Mouse (Mus musculus): ENCODE measurements at regions not wholly inside any gene's neighbourhood (a gene's known extent, or its start where the extent isn't known, plus 50 kb on each side); places are given as distances from the start of the nearest gene placed in this dataset.

GRCm38 (mm10) chr10:12146942-12147537 lies 722.1 kb downstream of the Utrn start:
- in situ Hi-C loops (cut with MboI; ENCODE audit: low pct_ligation_motif_present, low pct_unique_long_range_greater_than_20kb, low sequenced_read_pairs) (no loop called here), dilution Hi-C loops (cut with MboI; ENCODE audit: extremely low pct_ligation_motif_present, extremely low pct_unique_long_range_greater_than_20kb, low sequenced_read_pairs) (no loop called here)
- no peaks in the 10 kb centered on the region for H3K9me3 ChIP-seq (replicated peaks; ENCODE audit: low read length)
- TF ChIP-seq JUND (conservative IDR thresholded peaks at IDR 0.05; ENCODE audit: low read depth, low read length), result no peak
- no peak for TF ChIP-seq ELF1 (IDR thresholded peaks at IDR 0.05; ENCODE audit: low read depth, low read length)
- TF ChIP-seq PAX5 (IDR thresholded peaks at IDR 0.05; ENCODE audit: low read length), result no peak
- no peak for TF ChIP-seq ZC3H11A (IDR thresholded peaks at IDR 0.05; ENCODE audit: low read depth, low read length)
- no peak for TF ChIP-seq RAD21 (IDR thresholded peaks at IDR 0.05; ENCODE audit: low read depth, low read length)
- TF ChIP-seq MEF2A (IDR thresholded peaks at IDR 0.05; ENCODE audit: borderline replicate concordance, low read depth, low read length), result no peak
- TF ChIP-seq RCOR1 (conservative IDR thresholded peaks at IDR 0.05; ENCODE audit: low read depth, low read length), result no peak
- no peak for TF ChIP-seq SMC3 (IDR thresholded peaks at IDR 0.05; ENCODE audit: low read depth, low read length)
- TF ChIP-seq MYC (IDR thresholded peaks at IDR 0.05; ENCODE audit: low read depth, low read length), result no peak
- no peak for TF ChIP-seq ETS1 (conservative IDR thresholded peaks at IDR 0.05; ENCODE audit: low read depth, low read length)
- no peak for TF ChIP-seq JUN (IDR thresholded peaks at IDR 0.05; ENCODE audit: insufficient read depth, low read depth, low read length)
- TF ChIP-seq GABPA (IDR thresholded peaks at IDR 0.05; ENCODE audit: insufficient replicate concordance, low read depth, low read length), result no peak
- no peak for TF ChIP-seq TBP (conservative IDR thresholded peaks at IDR 0.05; ENCODE audit: low read depth, low read length)
- H3K4me3 ChIP-seq (replicated peaks in 1 of 3; ENCODE audit: low read depth in 2 of 3, low read length in 2 of 3, poor library complexity in 1 of 3), result no peak overlapping the region
- no peaks in the 10 kb centered on the region for H3K36me3 ChIP-seq (replicated peaks in 1 of 2; ENCODE audit: control insufficient read depth in 1 of 2, insufficient read depth in 1 of 2, low read length in 1 of 2)
- no peak for DNase-seq (ENCODE audit: extremely low read depth)
- H3K79me2 ChIP-seq (replicated peaks; ENCODE audit: control insufficient read depth, extremely low read depth, insufficient read depth, poor library complexity, severe bottlenecking), result no peaks in the 10 kb centered on the region
- H3K27me3 ChIP-seq (replicated peaks), result no peaks in the 10 kb centered on the region
- H3K9ac ChIP-seq (ENCODE audit: insufficient read depth, low read depth), result no peak overlapping the region
- no peak overlapping the region for H3K4me2 ChIP-seq (ENCODE audit: insufficient read depth, low read depth, poor library complexity, severe bottlenecking)
- no peak overlapping the region for H3K27ac ChIP-seq (ENCODE audit: insufficient read depth, low read depth)
- no peaks in the 10 kb centered on the region for H3K4me1 ChIP-seq (ENCODE audit: control insufficient read depth in 1 of 2, insufficient read depth in 2 of 2)

- Histone ChIP-seq H3K27ac (ENCODE audit: insufficient read depth, low read depth) (no peak overlapping the region), H3K4me1 (ENCODE audit: control insufficient read depth in 1 of 2, insufficient read depth in 2 of 2) (no peaks in the 10 kb centered on the region), H3K9me3 (replicated peaks; ENCODE audit: low read length) (no peaks in the 10 kb centered on the region), H3K36me3 (replicated peaks in 1 of 2; ENCODE audit: control insufficient read depth in 1 of 2, insufficient read depth in 1 of 2, low read length in 1 of 2) (no peaks in the 10 kb centered on the region), H3K79me2 (replicated peaks; ENCODE audit: control insufficient read depth, extremely low read depth, insufficient read depth, poor library complexity, severe bottlenecking) (no peaks in the 10 kb centered on the region), H3K4me3 (replicated peaks in 1 of 3; ENCODE audit: low read depth in 2 of 3, low read length in 2 of 3, poor library complexity in 1 of 3) (no peak overlapping the region), H3K4me2 (ENCODE audit: insufficient read depth, low read depth, poor library complexity, severe bottlenecking) (no peak overlapping the region), H3K27me3 (replicated peaks) (no peaks in the 10 kb centered on the region), H3K9ac (ENCODE audit: insufficient read depth, low read depth) (no peak overlapping the region)
- TF ChIP-seq MYC (IDR thresholded peaks at IDR 0.05; ENCODE audit: low read depth, low read length), result no peak
- no peak for TF ChIP-seq ZNF384 (IDR thresholded peaks at IDR 0.05; ENCODE audit: low read depth, low read length)
- TF ChIP-seq BHLHE40 (IDR thresholded peaks at IDR 0.05; ENCODE audit: low read depth, low read length), result no peak
- TF ChIP-seq TCF12 (IDR thresholded peaks at IDR 0.05; ENCODE audit: low read depth, low read length), result no peak
- no peak for TF ChIP-seq KAT2A (IDR thresholded peaks at IDR 0.05; ENCODE audit: insufficient replicate concordance, low read length)
- TF ChIP-seq ZKSCAN1 (IDR thresholded peaks at IDR 0.05; ENCODE audit: borderline replicate concordance, low read depth, low read length), result no peak
- TF ChIP-seq MAX (IDR thresholded peaks at IDR 0.05; ENCODE audit: low read length), result no peak
- TF ChIP-seq ZC3H11A (IDR thresholded peaks at IDR 0.05; ENCODE audit: low read depth, low read length), result no peak
- TF ChIP-seq NRF1 (IDR thresholded peaks at IDR 0.05; ENCODE audit: low read depth, low read length), result no peak
- TF ChIP-seq MEF2A (IDR thresholded peaks at IDR 0.05; ENCODE audit: borderline replicate concordance, low read depth, low read length), result no peak
- no peak for TF ChIP-seq MAZ (IDR thresholded peaks at IDR 0.05; ENCODE audit: low read depth, low read length)
- dilution Hi-C loops (cut with MboI; ENCODE audit: extremely low pct_ligation_motif_present, extremely low pct_unique_long_range_greater_than_20kb, low sequenced_read_pairs), result no loop called here
- in situ Hi-C loops (cut with MboI; ENCODE audit: low pct_ligation_motif_present, low pct_unique_long_range_greater_than_20kb, low sequenced_read_pairs), result no loop called here
- no peak for DNase-seq (ENCODE audit: extremely low read depth)
These were observed 698.9 kb downstream of the Utrn start for GRCm38 (mm10) chr10:12170243-12170642.

Data from CH12.LX (cell line).